Mouse (Mus musculus) thymus, postnatal 14 days (tissue): ENCODE measurements around the gene Syt14.

Source experiments
- DNase-seq: peaks from one replicate; pipeline ENCODE4 v3.0.0; 2021

The Syt14 gene

DNA sequence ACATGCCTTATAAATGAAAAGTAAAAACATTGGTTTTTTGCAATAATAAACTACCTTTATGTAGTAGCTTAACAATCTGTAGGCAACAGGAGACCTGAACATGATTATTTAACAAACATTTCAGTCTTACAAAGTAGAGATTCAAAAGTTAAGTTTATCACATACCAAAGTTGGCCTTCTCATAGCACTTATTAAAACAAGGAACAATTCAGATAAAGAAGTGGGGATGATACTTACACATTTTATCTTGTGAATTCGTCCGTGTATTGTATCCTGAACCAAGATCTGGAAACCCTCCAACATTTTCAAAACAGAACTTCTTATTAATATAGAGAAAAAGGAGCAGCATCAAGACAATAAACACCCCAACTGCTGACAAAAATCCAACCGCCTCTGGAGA lies 49.1 kb downstream of the Syt14 start:
- no peak for DNase-seq

DNA sequence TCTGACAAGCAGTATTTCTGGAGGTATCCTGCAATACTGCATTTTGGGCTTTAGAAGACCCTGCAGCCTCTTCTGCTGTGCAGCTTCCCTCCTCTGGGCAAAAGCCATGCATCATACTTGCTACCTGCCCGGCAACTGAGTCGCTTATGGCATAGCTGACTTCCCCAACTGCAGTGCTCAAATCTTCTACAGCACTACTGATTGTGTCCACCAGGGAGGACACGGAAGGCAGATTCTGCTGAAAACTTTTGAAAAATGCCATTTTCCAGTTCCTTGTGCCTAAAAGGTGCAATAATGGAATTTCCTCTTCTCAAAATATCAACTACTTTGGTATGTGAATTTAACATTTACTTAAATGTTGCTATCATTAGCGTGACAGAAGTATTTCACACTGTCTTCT lies 51.2 kb downstream of the Syt14 start:
- DNase-seq: no peak

DNA sequence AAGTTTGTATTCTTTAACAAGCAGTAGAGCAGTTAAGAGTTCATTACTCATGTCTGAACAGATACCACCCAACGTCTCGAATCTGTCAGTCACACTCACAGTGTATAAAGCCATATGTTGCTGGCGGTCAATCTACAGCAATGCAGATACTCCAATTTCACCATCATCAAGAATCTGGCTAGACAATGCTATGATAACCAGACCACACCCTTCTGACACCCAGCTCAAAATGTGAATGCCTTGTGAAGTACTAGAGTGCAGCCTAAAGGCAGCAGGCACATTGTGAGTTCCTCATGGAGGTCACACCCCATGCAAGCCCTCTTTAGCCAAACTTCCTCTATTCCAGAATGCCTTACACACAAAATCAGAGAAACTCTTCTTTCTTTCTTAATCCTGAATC lies 53.9 kb downstream of the Syt14 start:
- DNase-seq: no peak

DNA sequence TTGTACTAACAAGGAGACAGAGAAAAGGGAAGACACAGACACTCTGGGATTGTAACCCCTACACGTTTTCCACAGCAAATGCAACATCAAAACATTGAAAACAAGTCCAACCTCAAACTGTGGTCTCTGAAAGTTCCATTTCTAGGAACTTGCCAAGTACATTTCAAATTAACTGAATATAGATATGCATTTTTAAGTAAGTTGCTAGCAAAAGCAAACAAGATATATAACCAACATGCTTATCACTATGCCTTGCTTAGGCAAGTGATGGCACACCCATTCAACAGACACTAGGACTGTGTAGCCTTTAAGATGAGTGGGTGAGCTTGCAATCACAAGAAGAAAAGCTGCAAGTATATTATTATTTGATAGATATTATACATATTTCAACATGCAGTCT lies 54.5 kb downstream of the Syt14 start:
- no peak for DNase-seq

DNA sequence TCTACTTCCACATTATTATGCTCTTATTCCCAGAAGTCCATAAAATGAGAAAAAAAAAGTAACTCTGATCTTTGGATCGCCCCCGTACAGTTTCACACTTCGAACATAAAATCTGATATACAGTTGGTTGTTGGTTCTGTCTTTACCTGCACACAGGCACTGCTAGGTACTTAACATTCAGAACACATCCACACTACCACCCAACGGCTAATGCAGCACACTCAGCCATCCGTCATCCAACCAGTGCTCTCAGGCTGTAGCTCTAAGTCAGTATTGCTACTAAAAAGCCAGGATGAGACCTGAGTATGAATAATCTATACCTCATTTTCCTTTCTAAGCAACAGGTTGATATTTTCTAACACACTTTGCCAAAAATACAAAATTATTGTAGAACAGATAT lies 73.3 kb downstream of the Syt14 start:
- DNase-seq: no peak

DNA sequence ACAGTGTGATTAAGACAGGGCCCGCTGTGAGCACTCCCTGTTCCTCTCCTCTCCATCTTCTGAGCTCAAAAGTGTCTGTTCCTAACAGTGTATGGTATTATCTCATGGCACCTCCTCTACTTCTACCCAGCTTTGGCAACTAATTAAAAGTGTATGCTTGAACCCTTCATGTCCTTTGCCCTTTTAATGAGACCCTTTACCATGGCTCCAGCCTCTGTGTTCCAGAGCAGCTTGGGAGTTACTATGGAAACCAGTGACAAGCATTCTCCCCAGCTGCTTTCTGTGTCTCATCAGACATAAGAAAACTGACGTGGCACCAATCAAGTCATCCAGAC lies 87.8 kb downstream of the Syt14 start:
- no peak for DNase-seq

DNA sequence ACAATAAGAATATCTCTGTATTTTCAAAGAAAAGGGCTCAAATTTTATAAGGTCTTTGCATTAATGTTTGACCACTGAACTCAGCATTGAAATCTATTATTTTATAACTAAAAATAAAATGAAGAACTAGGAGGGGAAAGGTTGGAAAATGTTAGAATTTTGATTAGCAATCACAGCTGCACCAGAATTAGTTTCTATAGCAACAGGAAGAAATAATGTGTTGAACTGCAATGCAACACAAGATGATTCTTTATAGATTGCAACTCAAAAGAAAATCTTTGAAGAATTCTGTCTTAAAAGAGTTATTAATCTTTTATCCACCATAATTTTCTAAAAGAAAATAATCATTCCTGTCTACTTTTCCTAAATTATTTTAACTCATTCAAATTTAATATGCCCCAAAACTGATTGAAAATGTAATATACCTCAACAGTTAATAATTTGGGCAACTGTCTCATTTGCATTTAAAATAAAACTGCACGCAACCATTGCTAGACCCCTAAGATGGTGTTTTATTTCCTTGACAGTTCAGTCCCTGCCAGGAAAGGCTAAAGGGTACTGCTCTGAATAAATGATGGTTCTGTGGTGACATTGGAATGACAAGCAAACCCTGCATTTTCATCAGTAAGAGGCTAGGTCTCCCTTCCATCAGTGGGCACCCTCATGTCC lies 88.3 kb downstream of the Syt14 start:
- DNase-seq: no peak

DNA sequence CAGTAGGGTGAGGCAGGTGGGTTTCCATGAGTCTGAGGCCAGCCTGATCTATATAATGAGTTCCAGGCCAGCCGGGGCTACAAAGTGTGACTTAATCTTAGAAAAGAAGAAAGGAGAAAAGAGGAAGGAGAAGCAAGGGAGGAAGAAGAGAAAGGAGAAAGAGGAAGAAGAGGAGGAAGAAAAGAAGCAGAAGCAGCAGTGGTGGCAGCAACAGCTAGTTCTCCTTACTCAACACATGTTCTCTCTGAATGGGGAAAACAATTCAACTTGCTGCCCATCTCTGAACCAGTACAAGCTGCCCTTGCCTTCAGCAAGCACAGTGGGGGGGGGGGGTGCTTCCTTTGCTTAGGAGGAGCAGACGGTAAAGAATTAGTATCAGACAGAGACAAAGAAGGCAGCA lies 96.5 kb downstream of the Syt14 start:
- DNase-seq: no peak

DNA sequence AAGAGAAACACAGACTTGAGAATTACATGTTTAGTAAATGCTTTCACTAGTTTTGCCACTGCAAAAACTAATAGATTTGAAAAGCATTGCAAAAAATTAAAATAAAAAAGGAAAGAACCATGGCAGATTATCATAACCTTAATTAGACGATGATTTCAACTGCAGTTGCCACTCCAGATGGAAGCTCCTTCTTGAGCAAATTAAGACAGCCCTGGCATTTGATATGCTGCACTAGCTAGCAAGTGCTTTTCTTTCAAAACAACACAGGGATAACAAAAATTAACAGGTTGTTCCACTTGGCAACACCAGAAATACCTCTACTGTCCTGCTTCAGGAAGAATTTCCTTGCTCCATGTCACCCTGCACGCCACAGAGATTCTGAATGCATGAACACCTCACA lies 97.6 kb downstream of the Syt14 start:
- no peak for DNase-seq

DNA sequence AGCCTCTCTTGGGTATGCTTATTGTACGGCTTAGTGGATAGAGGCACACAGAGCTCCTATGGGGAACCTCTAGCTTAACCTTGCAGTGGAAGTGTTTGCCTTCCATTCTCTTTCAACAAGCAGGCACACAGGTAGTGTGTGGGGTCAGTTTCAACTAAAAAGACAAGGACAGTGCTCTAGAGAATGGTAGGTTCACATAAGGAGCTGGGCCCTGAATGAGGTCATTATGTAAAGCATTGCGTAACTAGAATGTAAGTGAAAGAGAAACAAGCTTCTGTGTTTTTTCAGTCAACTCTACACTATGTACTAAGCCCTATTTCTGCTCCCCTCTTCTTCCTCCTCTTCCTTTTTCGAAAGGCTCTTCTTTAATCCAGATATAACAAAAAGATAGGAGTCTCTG lies 103.8 kb downstream of the Syt14 start:
- no peak for DNase-seq

DNA sequence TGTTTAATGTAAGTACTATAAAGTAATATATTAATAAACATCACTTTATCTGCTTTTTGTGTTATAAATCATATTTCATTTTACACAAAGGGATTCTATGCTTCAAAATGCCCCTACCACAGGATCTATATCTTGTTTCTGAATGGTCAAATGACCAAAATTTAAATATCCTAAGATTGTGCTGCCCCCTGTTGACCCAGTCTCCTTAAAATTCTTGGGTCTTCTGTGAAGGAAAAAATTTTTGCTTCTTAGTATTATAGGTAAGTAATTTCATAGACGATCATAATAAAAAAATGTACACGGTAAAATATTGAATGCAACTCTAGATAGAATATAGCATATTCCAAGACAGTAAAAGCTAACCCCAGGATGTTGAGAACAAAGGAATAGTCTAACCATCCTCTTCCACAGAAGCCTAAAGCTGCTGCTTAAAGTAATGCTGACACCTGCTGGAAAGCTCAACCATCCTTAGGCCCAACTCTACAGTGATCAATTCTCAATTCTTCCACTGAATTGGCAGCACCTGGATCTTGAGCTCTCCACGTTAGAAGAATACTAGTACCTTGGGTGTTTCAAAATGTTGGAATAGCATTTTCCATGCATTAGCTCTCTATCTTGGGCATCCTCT lies 123.4 kb downstream of the Syt14 start:
- peak; percentile 12 for DNase-seq

DNA sequence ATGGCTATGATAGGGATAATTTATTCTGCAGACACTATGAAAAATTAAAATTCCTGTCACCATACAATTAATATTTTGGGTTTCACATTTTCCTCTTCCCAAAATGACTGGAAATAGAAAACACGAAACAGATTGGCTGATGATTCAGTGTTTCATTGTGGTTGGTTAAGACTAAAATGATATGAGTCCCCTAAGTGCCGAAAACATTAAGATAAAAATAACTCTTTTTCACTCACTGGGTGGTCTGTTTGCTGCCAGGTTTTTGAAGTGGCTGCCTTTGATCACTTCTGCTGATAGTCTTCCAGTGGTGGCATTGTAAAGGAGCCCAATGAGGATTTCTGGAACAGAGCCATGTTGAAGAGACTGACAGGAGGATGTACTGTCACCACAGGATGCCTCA lies 134.1 kb downstream of the Syt14 start:
- no peak for DNase-seq

DNA sequence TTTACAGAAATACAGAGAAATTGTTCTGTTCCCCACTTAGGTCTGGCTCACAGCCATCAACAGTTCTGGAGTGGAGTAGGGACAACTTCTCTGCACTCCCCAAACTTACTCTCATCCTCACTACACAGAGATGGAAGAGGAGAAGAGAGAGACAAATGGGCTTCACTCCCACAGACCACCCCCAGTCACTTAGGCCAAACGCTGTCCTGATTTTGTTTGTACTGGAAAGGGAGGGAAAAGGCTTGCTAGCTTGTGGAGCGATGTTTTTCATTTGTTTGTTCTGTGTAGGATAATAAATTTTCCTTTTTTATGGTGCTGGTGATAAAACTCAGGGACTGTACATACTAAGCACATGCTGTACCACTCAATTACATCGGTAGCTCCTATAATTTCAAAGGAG lies 134.7 kb downstream of the Syt14 start:
- no peak for DNase-seq

DNA sequence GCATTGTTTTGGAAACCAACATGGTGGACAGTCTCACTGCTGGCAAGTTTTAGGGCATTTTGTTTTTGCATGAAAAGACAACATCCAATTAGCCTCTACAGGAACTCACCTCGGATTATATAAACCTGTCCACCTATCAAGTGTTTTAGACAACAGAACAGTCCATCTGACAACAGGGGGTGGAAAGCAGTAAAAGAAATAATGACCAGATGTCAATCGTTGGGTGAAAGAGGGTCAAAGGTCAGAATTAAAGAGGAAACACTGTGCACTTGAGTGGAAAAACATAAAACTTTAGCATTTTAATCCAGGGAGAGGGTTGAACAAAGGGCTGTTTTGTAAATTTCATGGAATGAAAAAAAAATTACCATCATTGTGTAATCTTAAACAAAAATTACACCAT lies 136.8 kb downstream of the Syt14 start:
- no peak for DNase-seq

DNA sequence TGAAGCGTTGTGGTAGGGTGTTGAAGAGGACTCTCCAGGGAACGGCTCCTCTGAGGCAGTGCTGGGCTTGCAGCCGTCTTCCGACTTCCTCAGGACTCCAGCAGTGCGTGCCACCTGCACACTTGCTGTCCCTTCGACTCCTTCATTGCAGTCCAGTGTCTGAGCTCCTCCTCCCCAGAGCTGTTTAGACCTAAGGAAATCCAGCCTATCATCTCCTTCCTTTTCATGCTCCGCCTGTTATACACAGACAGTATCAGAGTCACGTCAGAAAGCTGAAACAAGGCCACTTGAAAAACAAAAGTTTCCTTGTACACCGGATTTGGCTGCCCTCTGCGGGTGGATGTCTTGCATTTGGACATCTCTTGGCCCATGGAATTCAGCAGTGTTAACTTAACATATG lies 138.4 kb downstream of the Syt14 start:
- no peak for DNase-seq

DNA sequence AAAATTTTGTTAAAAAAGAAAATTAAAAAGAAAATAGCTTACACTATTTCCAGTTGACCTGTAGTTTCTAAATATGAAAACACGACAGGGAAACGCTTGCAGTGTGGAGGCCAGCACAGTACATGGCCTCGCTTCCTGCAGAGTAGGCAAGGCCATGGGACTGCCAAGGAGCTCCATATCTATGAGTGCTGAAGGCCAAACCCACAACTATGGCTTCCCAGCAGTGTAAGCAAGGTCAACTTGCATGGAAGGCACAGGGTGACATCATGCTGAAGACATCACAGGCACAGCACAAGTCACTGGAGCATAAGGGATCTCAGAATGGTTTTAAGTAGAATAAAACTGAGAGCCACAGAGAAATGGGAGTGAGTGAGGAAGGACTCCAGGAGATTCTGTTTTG lies 139.5 kb downstream of the Syt14 start:
- no peak for DNase-seq

DNA sequence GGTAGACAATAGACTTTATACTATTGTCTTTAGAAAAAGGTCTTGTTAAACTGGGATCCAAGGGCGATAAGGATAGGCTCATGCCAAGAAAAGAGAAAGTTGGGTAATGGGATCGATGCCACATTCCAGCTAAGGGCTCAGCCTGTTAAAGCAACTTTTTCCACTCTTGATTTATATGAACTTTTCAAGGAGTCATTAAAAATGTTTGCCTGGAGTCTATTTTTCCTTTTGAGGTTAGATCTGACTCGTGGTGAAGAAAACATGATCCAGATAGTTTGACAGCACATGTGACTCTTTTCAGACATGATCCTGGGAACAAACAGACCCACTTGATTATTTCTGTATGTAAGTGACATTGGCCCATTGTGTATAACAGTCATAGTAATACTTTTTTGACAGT lies 144.9 kb downstream of the Syt14 start:
- DNase-seq: no peak

DNA sequence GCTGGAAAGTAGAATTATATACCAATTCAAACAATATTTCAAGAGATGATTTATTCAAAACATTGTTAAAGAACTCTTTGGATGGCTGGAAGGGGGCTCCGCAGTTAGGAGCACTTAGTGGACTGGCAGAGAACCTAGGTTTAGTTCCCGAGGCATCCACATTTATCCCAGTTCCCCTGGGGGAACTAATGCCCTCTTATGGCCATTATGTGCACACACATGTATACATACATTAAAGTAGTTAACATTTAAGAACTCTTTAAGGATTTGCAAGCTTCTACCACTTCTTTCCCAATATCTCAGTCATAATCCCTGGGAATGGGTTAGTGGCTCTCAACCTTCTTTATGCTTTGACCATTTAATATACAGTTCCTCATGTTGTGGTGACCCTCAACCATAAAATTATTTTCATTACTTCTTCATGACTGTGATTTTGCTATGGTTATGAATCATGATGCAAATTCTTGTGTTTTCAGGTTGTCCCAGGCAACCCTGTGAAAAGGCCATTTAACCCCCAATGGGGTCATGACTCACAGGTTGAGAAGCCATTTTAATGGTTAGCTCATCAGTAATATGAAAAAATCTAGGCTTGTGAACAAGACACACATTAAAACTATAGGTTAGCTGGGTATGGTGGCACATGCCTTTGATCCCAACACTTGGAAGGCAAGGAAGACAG lies 152.8 kb downstream of the Syt14 start:
- no peak for DNase-seq

DNA sequence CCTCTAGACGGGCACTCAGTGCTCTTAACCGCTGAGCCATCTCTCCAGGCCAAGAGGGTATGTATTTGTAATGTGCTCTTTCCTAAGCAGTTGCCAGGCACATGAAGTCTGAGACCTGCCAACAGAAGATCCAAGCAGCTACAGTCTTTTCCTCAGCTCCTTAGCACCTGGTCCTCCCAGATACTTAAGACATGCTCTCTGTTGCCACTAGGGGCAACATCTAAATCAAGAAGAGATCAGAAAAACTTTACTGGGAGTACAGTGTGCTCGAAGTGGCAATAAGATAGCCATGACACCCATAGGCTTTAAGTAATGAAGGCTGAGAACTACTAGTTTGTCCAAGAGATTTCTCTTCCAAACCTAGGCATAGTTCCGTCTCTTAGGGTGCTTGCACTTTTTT lies 155.4 kb downstream of the Syt14 start:
- DNase-seq: peak; percentile 8

DNA sequence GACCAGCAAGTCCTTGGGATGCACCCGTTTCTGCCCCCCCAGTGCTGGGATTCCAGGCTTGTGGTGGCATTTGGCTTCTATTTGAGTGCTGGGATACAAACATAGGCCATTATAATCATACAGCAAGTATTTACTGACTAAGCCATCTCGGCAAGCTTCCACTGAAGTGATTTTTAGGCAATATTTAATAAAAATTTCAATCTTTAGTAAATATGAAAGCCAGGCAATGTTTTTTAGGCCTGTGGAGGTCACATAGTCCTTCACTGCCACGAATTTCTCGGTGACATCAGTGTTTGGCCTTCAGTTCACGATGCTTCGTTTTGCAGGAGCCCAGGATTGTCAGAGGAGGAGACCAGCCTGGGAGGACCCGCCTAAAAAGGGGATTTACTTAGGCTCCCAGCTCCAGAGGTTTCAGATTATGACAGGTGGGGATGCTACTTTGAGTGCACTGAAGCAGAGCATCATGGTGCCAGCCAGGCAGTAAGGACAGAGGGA lies 156.4 kb downstream of the Syt14 start:
- DNase-seq: no peak

DNA sequence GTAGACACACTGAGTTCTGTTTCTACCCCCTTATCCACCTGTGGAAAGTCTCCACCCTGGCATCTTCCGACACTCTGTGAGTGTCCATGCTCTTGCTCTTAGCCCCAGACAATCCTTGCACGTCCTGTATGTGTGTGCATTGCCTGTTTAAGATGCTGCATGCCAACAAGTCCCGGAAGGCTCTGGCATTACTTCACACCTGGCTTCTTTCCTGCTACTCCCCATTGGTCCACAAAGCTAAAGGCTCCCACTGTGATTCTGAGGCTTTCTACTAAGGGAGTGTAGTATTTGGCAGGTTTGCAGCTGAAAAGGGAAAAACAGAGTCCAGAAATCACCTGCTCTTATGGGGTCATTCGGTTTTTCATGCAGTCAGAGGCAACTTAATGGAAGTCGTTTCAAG lies 162.7 kb downstream of the Syt14 start:
- no peak for DNase-seq

DNA sequence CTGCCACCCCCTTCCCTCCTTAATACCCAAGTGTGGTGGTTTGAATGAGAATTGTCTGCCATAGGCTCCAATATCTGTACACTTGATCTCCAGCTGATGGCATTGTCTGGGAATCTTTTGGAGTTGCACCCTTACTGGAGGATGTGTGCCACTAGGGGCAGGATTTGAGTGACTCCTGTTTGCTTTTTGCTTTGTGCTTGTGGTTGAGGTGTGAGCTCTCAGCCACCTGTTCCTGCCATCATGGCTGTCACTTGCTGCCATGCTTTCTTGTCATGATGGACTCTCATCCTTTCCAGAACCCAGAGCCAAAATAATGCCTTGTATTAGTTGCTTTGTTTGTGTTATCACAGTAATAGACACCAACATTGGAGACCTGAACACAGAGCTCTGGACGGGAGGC lies 165.8 kb downstream of the Syt14 start:
- DNase-seq: no peak

DNA sequence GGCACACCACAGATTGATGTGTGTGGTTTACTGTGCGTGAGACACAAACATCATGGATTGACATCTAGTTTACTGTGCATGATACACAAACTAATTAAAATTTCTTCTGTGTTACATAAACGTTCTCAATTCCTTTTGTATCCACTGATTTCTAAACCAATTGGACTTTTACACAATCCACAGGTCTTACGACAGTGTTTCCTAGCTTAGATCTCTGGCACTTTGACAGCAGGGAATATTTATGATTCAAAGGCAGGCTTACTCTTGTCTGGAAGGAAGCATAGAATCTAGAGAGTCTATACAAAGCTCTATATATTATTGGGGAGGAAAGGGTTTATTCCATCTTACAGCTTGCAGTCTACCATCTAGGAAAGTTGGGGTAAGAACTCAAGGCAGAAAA lies 171.1 kb downstream of the Syt14 start:
- DNase-seq: no peak

DNA sequence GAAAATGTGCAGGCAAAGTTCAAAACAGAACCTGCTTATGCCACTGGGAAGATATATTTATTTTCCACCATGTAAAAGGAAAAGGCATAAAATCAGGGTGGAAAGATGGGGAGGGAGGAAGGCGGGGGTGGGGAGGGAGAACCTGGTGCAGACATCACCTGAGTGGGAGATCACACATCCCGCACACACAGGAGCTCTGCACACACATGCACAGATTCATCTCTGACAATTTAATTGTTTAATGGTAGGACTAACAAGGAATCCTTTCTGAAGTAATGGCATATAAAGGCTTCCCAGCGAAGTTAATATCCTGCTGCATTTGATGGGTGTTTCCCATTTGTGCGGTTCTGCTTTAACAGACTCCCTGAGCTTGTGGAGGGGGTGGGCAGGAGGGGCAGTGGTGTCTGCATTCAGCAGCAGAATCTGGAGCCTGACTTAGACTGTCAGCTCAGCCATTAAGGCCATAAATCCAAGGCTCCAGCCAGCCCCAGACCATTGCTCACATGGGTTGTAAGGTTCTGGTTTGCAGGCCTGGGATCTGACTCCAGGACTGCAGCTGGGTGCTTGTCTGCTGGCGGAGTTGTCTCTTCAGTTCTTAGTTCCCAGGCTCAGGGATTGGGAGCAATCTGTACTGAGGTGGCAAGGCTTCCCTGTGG lies 174.1 kb downstream of the Syt14 start:
- DNase-seq: no peak
